Mouse (Mus musculus) liver, adult 2 months (tissue): Measurements from ENCODE around the gene Faxc. TPM values are rescaled to one million over a fixed set of nuclear protein-coding genes. Genes with fewer than 3 reads are reported as not detected.

Source experiments
- DNase-seq: peaks from one replicate; pipeline ENCODE4 v3.0.0-alpha.2; 2011; ENCODE audit warnings: low read depth, low spot score; ENCODE audit errors: extremely low read depth
- H3K27ac ChIP-seq: fragments of 200-500 bp; replicated peaks from 2 replicates; pipeline ENCODE4 v1.5.1; 2012; ENCODE audit warnings: low read depth, mild to moderate bottlenecking, control low read depth, inconsistent platforms, low read length; ENCODE audit not compliant: insufficient read depth
- H3K27me3 ChIP-seq: fragments of 200-500 bp; 2 replicates; pipeline ENCODE4 v1.6.1; 2012; ENCODE audit warnings: mild to moderate bottlenecking, moderate library complexity, low read length, inconsistent platforms; ENCODE audit not compliant: control insufficient read depth, insufficient read depth
- H3K36me3 ChIP-seq: fragments of 200-500 bp; 2 replicates; pipeline ENCODE4 v1.6.1; 2012; ENCODE audit warnings: low read length, inconsistent platforms; ENCODE audit not compliant: control insufficient read depth, insufficient read depth
- H3K4me1 ChIP-seq: fragments of 200-500 bp; 2 replicates; pipeline ENCODE4 v1.6.1; 2011; ENCODE audit warnings: low read length; ENCODE audit not compliant: control insufficient read depth, insufficient read depth
- H3K4me3 ChIP-seq: fragments of 200-500 bp; 2 replicates; pipeline ENCODE4 v1.5.1; 2011; ENCODE audit warnings: low read depth, mild to moderate bottlenecking, control low read depth, low read length, moderate library complexity; ENCODE audit not compliant: insufficient read depth
- H3K79me2 ChIP-seq: fragments of 200-500 bp; 2 replicates; pipeline ENCODE4 v1.6.1; 2012; ENCODE audit warnings: inconsistent platforms, mild to moderate bottlenecking, low read length, moderate library complexity; ENCODE audit not compliant: control insufficient read depth, insufficient read depth
- H3K9ac ChIP-seq: fragments of 200-500 bp; 2 replicates; pipeline ENCODE4 v1.6.1; 2012; ENCODE audit warnings: low read depth, mild to moderate bottlenecking, control low read depth, inconsistent platforms, low read length
- CTCF ChIP-seq: fragments of 200-500 bp; IDR thresholded peaks from 2 replicates; pipeline ENCODE4 v1.5.1; 2011; ENCODE audit warnings: low read depth, low read length, control low read depth
- POLR2A ChIP-seq: fragments of 200-500 bp; IDR thresholded peaks from 2 replicates; pipeline ENCODE4 v1.6.1; 2011; ENCODE audit warnings: low read length, control low read depth; ENCODE audit not compliant: insufficient read depth; ENCODE audit errors: extremely low read depth
- WGBS: fragments of 180-500 bp; shearing (Covaris S2); methylation state at CpG from one replicate; pipeline ENCODE4 v1.1.7; 2018; 5-methylcytosine and 5-hydroxymethylcytosine counted together
- polyA plus RNA-seq: library from polyadenylated mRNA; depleted of rRNA; stranded (reverse); fragments of >200 nt; gene quantifications from 2 replicates; pipeline ENCODE4 v1.2.3, GENCODE M21; 2012; rRNA removed
- total RNA-seq: library from RNA; depleted of rRNA; stranded (reverse); fragments of >200 nt; gene quantifications from 2 replicates; pipeline ENCODE4 v1.2.3, GENCODE M21; 2014; rRNA removed

Faxc gene
- total and polyA plus RNA-seq, 2 experiments, result 0.09 TPM; not detected in 1

GRCm38 (mm10) chr4:21989571-21990091 is 58.5 kb downstream of the Faxc start:
- TF ChIP-seq POLR2A, result no peak
- no peak for TF ChIP-seq CTCF
- H3K79me2 ChIP-seq, result no peaks in the 10 kb centered on the region
- no peaks in the 10 kb centered on the region for H3K36me3 ChIP-seq
- no peaks in the 10 kb centered on the region for H3K27me3 ChIP-seq
- no peak overlapping the region for H3K4me3 ChIP-seq
- H3K27ac ChIP-seq, result no peak overlapping the region
- no peak overlapping the region for H3K9ac ChIP-seq
- 84% methylated on average over 3 of the region's 3 CpGs for WGBS
- no peaks in the 10 kb centered on the region for H3K4me1 ChIP-seq
- DNase-seq, result no peak

GRCm38 (mm10) chr4:21990580-21991235 is 59.6 kb downstream of the Faxc start:
- WGBS, result 28% methylated on average over 3 of the region's 3 CpGs
- no peak; the same call in 1 of the 2 replicates for TF ChIP-seq CTCF
- TF ChIP-seq POLR2A, result no peak
- no peaks in the 10 kb centered on the region for H3K79me2 ChIP-seq
- H3K9ac ChIP-seq, result no peak overlapping the region
- no peaks in the 10 kb centered on the region for H3K27me3 ChIP-seq
- H3K27ac ChIP-seq, result no peak overlapping the region
- no peak overlapping the region for H3K4me3 ChIP-seq
- DNase-seq, result peak; percentile 28
- H3K4me1 ChIP-seq, result no peaks in the 10 kb centered on the region
- no peaks in the 10 kb centered on the region for H3K36me3 ChIP-seq

GRCm38 (mm10) chr4:22017656-22018379 is 86.7 kb downstream of the Faxc start:
- TF ChIP-seq POLR2A (no peak), CTCF (no peak)
- no peaks in the 10 kb centered on the region for H3K4me1 ChIP-seq
- H3K4me3 ChIP-seq, result no peak overlapping the region
- H3K27ac ChIP-seq, result no peak overlapping the region
- no peaks in the 10 kb centered on the region for H3K27me3 ChIP-seq
- DNase-seq, result peak; percentile 35
- no peaks in the 10 kb centered on the region for H3K36me3 ChIP-seq
- no peaks in the 10 kb centered on the region for H3K79me2 ChIP-seq
- 10% methylated on average over 9 of the region's 9 CpGs for WGBS
- no peak overlapping the region for H3K9ac ChIP-seq

- 43% methylated on average over 5 of the region's 5 CpGs for WGBS
- Histone ChIP-seq H3K4me1 (no peaks in the 10 kb centered on the region), H3K27ac (no peak overlapping the region), H3K4me3 (no peak overlapping the region), H3K27me3 (no peaks in the 10 kb centered on the region), H3K36me3 (no peaks in the 10 kb centered on the region), H3K9ac (no peak overlapping the region), H3K79me2 (no peaks in the 10 kb centered on the region)
- no peak for DNase-seq
- TF ChIP-seq POLR2A (no peak), CTCF (no peak)
Observed at GRCm38 (mm10) chr4:22018414-22018813, 87.3 kb downstream of the Faxc start.

- Histone ChIP-seq H3K9ac (no peak overlapping the region), H3K79me2 (no peaks in the 10 kb centered on the region), H3K36me3 (no peaks in the 10 kb centered on the region), H3K4me3 (no peak overlapping the region), H3K4me1 (no peaks in the 10 kb centered on the region), H3K27ac (no peak overlapping the region), H3K27me3 (no peaks in the 10 kb centered on the region)
- TF ChIP-seq POLR2A (no peak), CTCF (no peak)
- 79% methylated on average over 2 of the region's 2 CpGs for WGBS
- no peak for DNase-seq
Observed at GRCm38 (mm10) chr4:22029951-22030350, 98.8 kb downstream of the Faxc start.

Other genes with a start within 250 kb of the Faxc start
- not detected in 2 replicates for gene Prdm13, start 245.4 kb upstream of the Faxc start, total RNA-seq
- not detected in 2 replicates for gene Prdm13, start 245.4 kb upstream of the Faxc start, polyA plus RNA-seq
- gene Ccnc, start 203.6 kb upstream of the Faxc start, total RNA-seq, result 15.9 and 19.0 TPM in 2 replicates
- gene Ccnc, start 203.6 kb upstream of the Faxc start, polyA plus RNA-seq, result 4.4 and 6.0 TPM in 2 replicates
- gene Usp45, start 164.2 kb upstream of the Faxc start, total RNA-seq, result 10.2 and 11.8 TPM in 2 replicates
- gene Usp45, start 164.2 kb upstream of the Faxc start, polyA plus RNA-seq, result 1.7 and 2.0 TPM in 2 replicates
- gene Tstd3, start 164.1 kb upstream of the Faxc start, total RNA-seq, result 23.7 and 32.0 TPM in 2 replicates
- 5.4 and 8.3 TPM in 2 replicates for gene Tstd3, start 164.1 kb upstream of the Faxc start, polyA plus RNA-seq
- 63.4 and 74.4 TPM in 2 replicates for gene Pnisr, start 83.7 kb upstream of the Faxc start, total RNA-seq
- gene Pnisr, start 83.7 kb upstream of the Faxc start, polyA plus RNA-seq, result 13.9 and 23.4 TPM in 2 replicates
- gene Coq3, start 51.7 kb upstream of the Faxc start, total RNA-seq, result 13.0 and 17.9 TPM in 2 replicates
- 3.6 and 4.1 TPM in 2 replicates for gene Coq3, start 51.7 kb upstream of the Faxc start, polyA plus RNA-seq